Mouse (Mus musculus): ENCODE results near the gene Panx2. TPM values are rescaled to one million over a fixed set of nuclear protein-coding genes. Genes with fewer than 3 reads are reported as not detected.
A peak's percentile ranks its signal among the peaks of the same experiment; 100 is the strongest.

Gene Panx2
- polyA plus RNA-seq, 1 experiment from 2014 or later, result 2.1 TPM

GRCm38 (mm10) chr15:89076156-89076731 lies 16.7 kb downstream of the Panx2 start:
- Histone ChIP-seq H3K27me3 (peaks cover 3% of the 10 kb centered on the region; the same call in 1 of the 2 replicates), H3K4me1 (peaks cover 32% of the 10 kb centered on the region), H3K9ac (peak overlapping the region; percentile 94), H3K27ac (peak overlapping the region; percentile 89), H3K4me3 (peak overlapping the region; percentile 91), H3K36me3 (peaks cover 12% of the 10 kb centered on the region), H3K4me2 (replicated peaks) (peak overlapping the region; percentile 78), H3K9me3 (replicated peaks) (no peaks in the 10 kb centered on the region)
- WGBS, result under 1% methylated on average over 35 of the region's 39 CpGs
- ATAC-seq (ENCODE audit: low FRiP score), result peak; percentile 68

GRCm38 (mm10) chr15:89078208-89078836 lies 18.8 kb downstream of the Panx2 start:
- Histone ChIP-seq H3K4me3 (no peak overlapping the region), H3K27ac (no peak overlapping the region), H3K4me1 (peaks cover 32% of the 10 kb centered on the region), H3K4me2 (replicated peaks) (peak overlapping the region; percentile 78; the same call in 1 of the 2 replicates), H3K9me3 (replicated peaks) (no peaks in the 10 kb centered on the region), H3K36me3 (peaks cover 33% of the 10 kb centered on the region), H3K27me3 (no peaks in the 10 kb centered on the region), H3K9ac (peak overlapping the region; percentile 19)
- no peak for ATAC-seq (ENCODE audit: low FRiP score)
- 80% methylated on average over 9 of the region's 9 CpGs for WGBS

- Histone ChIP-seq H3K4me2 (replicated peaks) (no peak overlapping the region), H3K4me3 (no peak overlapping the region), H3K9me3 (replicated peaks) (no peaks in the 10 kb centered on the region), H3K9ac (no peak overlapping the region), H3K27me3 (no peaks in the 10 kb centered on the region), H3K4me1 (peaks cover 6% of the 10 kb centered on the region; the same call in 1 of the 2 replicates), H3K27ac (no peak overlapping the region), H3K36me3 (peaks cover 72% of the 10 kb centered on the region)
- no peak for ATAC-seq (ENCODE audit: low FRiP score)
- 95% methylated on average over 1 of the region's 1 CpGs for WGBS
Measured at GRCm38 (mm10) chr15:89083906-89084305, 24.4 kb downstream of the Panx2 start.

- Histone ChIP-seq H3K4me1 (peaks cover 10% of the 10 kb centered on the region), H3K9ac (no peak overlapping the region), H3K4me3 (no peak overlapping the region), H3K27ac (no peak overlapping the region), H3K36me3 (peaks cover 72% of the 10 kb centered on the region), H3K4me2 (replicated peaks) (no peak overlapping the region), H3K9me3 (replicated peaks) (no peaks in the 10 kb centered on the region), H3K27me3 (no peaks in the 10 kb centered on the region)
- no peak for ATAC-seq (ENCODE audit: low FRiP score)
- 96% methylated on average over 2 of the region's 2 CpGs for WGBS
Measured at GRCm38 (mm10) chr15:89084826-89085225, 25.3 kb downstream of the Panx2 start.

GRCm38 (mm10) chr15:89088607-89089247 lies 29.2 kb downstream of the Panx2 start, which contains the start of gene Selenoo:
TSS of gene Selenoo (plus strand) at chr15:89089084.
- Histone ChIP-seq H3K27me3 (no peaks in the 10 kb centered on the region), H3K4me3 (peak within 1 kb of the TSS; percentile 95), H3K4me2 (replicated peaks) (peak within 1 kb of the TSS; percentile 99), H3K36me3 (peaks cover 49% of the 10 kb centered on the region), H3K4me1 (peaks cover 20% of the 10 kb centered on the region), H3K9ac (peak within 1 kb of the TSS; percentile 95), H3K9me3 (replicated peaks) (no peaks in the 10 kb centered on the region), H3K27ac (peak within 1 kb of the TSS; percentile 84)
- 2% methylated on average over 38 of the region's 38 CpGs for WGBS
- peak; percentile 95 for ATAC-seq (ENCODE audit: low FRiP score)

GRCm38 (mm10) chr15:89089248-89090051 lies 29.9 kb downstream of the Panx2 start:
- Histone ChIP-seq H3K36me3 (peaks cover 49% of the 10 kb centered on the region), H3K27me3 (no peaks in the 10 kb centered on the region), H3K4me1 (peaks cover 20% of the 10 kb centered on the region), H3K9ac (peak overlapping the region; percentile 95), H3K9me3 (replicated peaks) (no peaks in the 10 kb centered on the region), H3K4me2 (replicated peaks) (peak overlapping the region; percentile 99), H3K4me3 (peak overlapping the region; percentile 95), H3K27ac (peak overlapping the region; percentile 84)
- 4% methylated on average over 67 of the region's 68 CpGs for WGBS
- peak; percentile 53 for ATAC-seq (ENCODE audit: low FRiP score)

GRCm38 (mm10) chr15:89090662-89091061 lies 31.1 kb downstream of the Panx2 start:
- Histone ChIP-seq H3K4me2 (replicated peaks) (no peak overlapping the region), H3K9me3 (replicated peaks) (no peaks in the 10 kb centered on the region), H3K9ac (no peak overlapping the region), H3K27me3 (no peaks in the 10 kb centered on the region), H3K4me1 (peaks cover 20% of the 10 kb centered on the region), H3K36me3 (peaks cover 49% of the 10 kb centered on the region), H3K4me3 (no peak overlapping the region), H3K27ac (no peak overlapping the region)
- 92% methylated on average over 4 of the region's 4 CpGs for WGBS
- ATAC-seq (ENCODE audit: low FRiP score), result no peak

- Histone ChIP-seq H3K4me1 (peaks cover 20% of the 10 kb centered on the region), H3K36me3 (peaks cover 49% of the 10 kb centered on the region), H3K9me3 (replicated peaks) (no peaks in the 10 kb centered on the region), H3K9ac (no peak overlapping the region), H3K4me2 (replicated peaks) (no peak overlapping the region), H3K4me3 (no peak overlapping the region), H3K27me3 (no peaks in the 10 kb centered on the region), H3K27ac (no peak overlapping the region)
- 80% methylated on average over 5 of the region's 5 CpGs for WGBS
- no peak for ATAC-seq (ENCODE audit: low FRiP score)
Measured at GRCm38 (mm10) chr15:89092181-89092580, 32.6 kb downstream of the Panx2 start.

- 92% methylated on average over 5 of the region's 5 CpGs for WGBS
- ATAC-seq (ENCODE audit: low FRiP score), result no peak
- no peak overlapping the region for H3K9ac ChIP-seq
- peaks cover 99% of the 10 kb centered on the region for H3K36me3 ChIP-seq
- H3K4me2 ChIP-seq (replicated peaks), result no peak overlapping the region
- no peak overlapping the region for H3K27ac ChIP-seq
- no peaks in the 10 kb centered on the region for H3K4me1 ChIP-seq
- H3K27me3 ChIP-seq, result no peaks in the 10 kb centered on the region
- no peak overlapping the region for H3K4me3 ChIP-seq
- H3K9me3 ChIP-seq (replicated peaks), result no peaks in the 10 kb centered on the region
Measured at GRCm38 (mm10) chr15:89097450-89097849, 37.9 kb downstream of the Panx2 start.

GRCm38 (mm10) chr15:89098616-89099015 lies 39.1 kb downstream of the Panx2 start:
- Histone ChIP-seq H3K36me3 (peaks cover 99% of the 10 kb centered on the region), H3K4me1 (no peaks in the 10 kb centered on the region), H3K9ac (no peak overlapping the region), H3K4me2 (replicated peaks) (no peak overlapping the region), H3K27ac (no peak overlapping the region), H3K4me3 (no peak overlapping the region), H3K27me3 (no peaks in the 10 kb centered on the region), H3K9me3 (replicated peaks) (no peaks in the 10 kb centered on the region)
- 92% methylated on average over 7 of the region's 7 CpGs for WGBS
- no peak for ATAC-seq (ENCODE audit: low FRiP score)

- 94% methylated on average over 12 of the region's 12 CpGs for WGBS
- no peak overlapping the region for H3K9ac ChIP-seq
- H3K4me2 ChIP-seq (replicated peaks), result no peak overlapping the region
- no peak overlapping the region for H3K27ac ChIP-seq
- no peaks in the 10 kb centered on the region for H3K27me3 ChIP-seq
- no peak overlapping the region for H3K4me3 ChIP-seq
- H3K4me1 ChIP-seq, result no peaks in the 10 kb centered on the region
- no peaks in the 10 kb centered on the region for H3K9me3 ChIP-seq (replicated peaks)
- H3K36me3 ChIP-seq, result peaks cover 99% of the 10 kb centered on the region
- peak; percentile 38; the same call in 1 of the 2 replicates for ATAC-seq (ENCODE audit: low FRiP score)
Measured at GRCm38 (mm10) chr15:89100823-89101222, 41.3 kb downstream of the Panx2 start.

GRCm38 (mm10) chr15:89102646-89103045 lies 43.1 kb downstream of the Panx2 start:
- Histone ChIP-seq H3K4me2 (replicated peaks) (no peak overlapping the region), H3K27ac (no peak overlapping the region), H3K9me3 (replicated peaks) (no peaks in the 10 kb centered on the region), H3K9ac (no peak overlapping the region), H3K4me3 (no peak overlapping the region), H3K27me3 (no peaks in the 10 kb centered on the region), H3K4me1 (no peaks in the 10 kb centered on the region), H3K36me3 (peaks cover 99% of the 10 kb centered on the region)
- no peak for ATAC-seq (ENCODE audit: low FRiP score)
- WGBS, result 58% methylated on average over 5 of the region's 5 CpGs
